Mouse (Mus musculus): Measurements from ENCODE around the gene Cdc26. TPM values are rescaled to one million over a fixed set of nuclear protein-coding genes. Genes with fewer than 3 reads are reported as not detected.

Gene Cdc26
- polyA plus RNA-seq, 1 experiment from 2014 or later: 176 TPM

DNA sequence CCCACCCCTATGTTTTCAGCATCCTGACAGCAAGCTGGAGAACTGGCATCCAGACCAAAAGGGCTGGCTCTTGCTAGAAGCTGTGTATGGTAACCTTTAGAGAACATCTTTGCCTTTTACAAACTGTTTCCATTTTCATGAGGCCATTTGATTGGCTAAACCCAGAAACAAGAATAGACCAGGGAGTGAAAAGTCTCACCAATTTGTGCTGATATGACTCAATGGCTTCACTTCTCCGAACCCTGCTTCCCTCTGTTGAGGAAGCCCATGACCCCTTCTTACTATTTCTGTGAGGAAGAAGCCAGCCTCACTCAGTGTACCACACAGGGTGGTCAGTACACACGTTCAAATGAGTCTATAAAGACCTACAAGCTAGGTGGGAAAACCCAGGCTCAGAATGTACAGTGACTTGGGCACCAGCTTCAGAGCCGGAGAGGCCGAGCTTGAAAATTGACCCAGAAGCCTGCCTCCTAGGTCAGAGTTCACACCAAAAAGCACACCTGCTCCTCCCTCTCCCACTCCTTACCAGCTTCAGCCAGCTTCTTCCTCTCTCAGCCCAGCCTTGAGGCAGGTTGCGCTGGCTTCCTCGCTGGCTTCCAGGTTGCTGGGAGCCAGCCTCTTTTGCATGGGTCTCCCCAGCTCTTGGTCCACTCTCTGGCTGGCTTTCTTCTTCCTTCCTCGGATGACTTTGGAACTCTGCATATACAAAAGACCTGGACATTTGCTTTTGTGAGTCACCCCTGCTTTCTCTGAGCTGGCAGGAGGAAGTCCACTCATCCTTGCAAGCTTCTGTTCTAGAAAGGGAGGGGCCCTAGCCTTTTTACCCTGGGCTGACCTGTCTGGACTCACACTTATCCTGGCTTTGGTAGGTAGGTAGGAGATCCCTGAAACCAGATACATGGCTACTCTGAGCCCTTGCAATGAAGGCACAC, 25.8 kb upstream of the Cdc26 start:
- H3K36me3 ChIP-seq (ENCODE audit: control insufficient read depth, insufficient read depth, low read length): no peaks in the 10 kb centered on the region
- WGBS: 78% methylated on average over 7 of the region's 7 CpGs
- no peak for ATAC-seq (ENCODE audit: low FRiP score)

DNA sequence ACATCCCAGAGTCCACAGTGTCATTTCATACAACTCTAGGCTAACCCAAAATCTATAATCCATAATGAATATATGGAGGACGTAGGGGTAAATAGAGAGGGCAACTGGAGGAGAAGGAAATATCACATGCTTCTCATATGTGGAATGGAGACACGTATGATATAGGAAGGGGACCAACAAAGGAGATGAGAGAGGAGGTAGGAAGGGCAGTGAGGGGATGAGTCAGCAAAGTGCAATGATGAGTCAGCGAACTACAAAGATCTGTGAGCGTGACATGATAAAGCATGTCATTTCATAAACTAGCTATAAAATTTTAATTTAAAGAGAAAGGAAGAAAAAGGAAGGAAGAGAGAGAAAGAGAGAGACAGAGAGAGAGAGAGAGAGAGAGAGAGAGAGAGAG, 23.1 kb upstream of the Cdc26 start:
- 86% methylated on average over 4 of the region's 4 CpGs for WGBS
- no peaks in the 10 kb centered on the region for H3K9me3 ChIP-seq (ENCODE audit: control insufficient read depth, low read length)
- H3K4me1 ChIP-seq (ENCODE audit: control insufficient read depth, insufficient read depth, low read length): no peaks in the 10 kb centered on the region
- H3K4me3 ChIP-seq (ENCODE audit: low read depth, low read length): no peak overlapping the region
- no peaks in the 10 kb centered on the region for H3K27me3 ChIP-seq (ENCODE audit: control insufficient read depth, insufficient read depth, low read length)
- DNase-seq (ENCODE audit: low spot score, missing footprints) (no peak), ATAC-seq (ENCODE audit: low FRiP score) (no peak)
- no peak overlapping the region for H3K4me2 ChIP-seq
- no peak overlapping the region for H3K9ac ChIP-seq (ENCODE audit: low read length)
- no peak overlapping the region for H3K27ac ChIP-seq (ENCODE audit: low read depth, low read length)
- no peaks in the 10 kb centered on the region for H3K36me3 ChIP-seq (ENCODE audit: control insufficient read depth, insufficient read depth, low read length)

More for the DNA sequence above, 25.8 kb upstream of the Cdc26 start:
- Histone ChIP-seq H3K4me2 (no peak overlapping the region), H3K27ac (ENCODE audit: low read depth, low read length) (no peak overlapping the region), H3K9me3 (ENCODE audit: control insufficient read depth, low read length) (no peaks in the 10 kb centered on the region), H3K9ac (ENCODE audit: low read length) (no peak overlapping the region), H3K4me1 (ENCODE audit: control insufficient read depth, insufficient read depth, low read length) (no peaks in the 10 kb centered on the region), H3K27me3 (ENCODE audit: control insufficient read depth, insufficient read depth, low read length) (no peaks in the 10 kb centered on the region), H3K4me3 (ENCODE audit: low read depth, low read length) (no peak overlapping the region)
- DNase-seq (ENCODE audit: low spot score, missing footprints): no peak

- H3K27me3 ChIP-seq (ENCODE audit: control insufficient read depth, insufficient read depth, low read length): no peaks in the 10 kb centered on the region
- no peak for ATAC-seq (ENCODE audit: low FRiP score)
- no peaks in the 10 kb centered on the region for H3K36me3 ChIP-seq (ENCODE audit: control insufficient read depth, insufficient read depth, low read length)
- no peaks in the 10 kb centered on the region for H3K9me3 ChIP-seq (ENCODE audit: control insufficient read depth, low read length)
- H3K27ac ChIP-seq (ENCODE audit: low read depth, low read length): no peak overlapping the region
- H3K4me3 ChIP-seq (ENCODE audit: low read depth, low read length): no peak overlapping the region
- H3K4me1 ChIP-seq (ENCODE audit: control insufficient read depth, insufficient read depth, low read length): no peaks in the 10 kb centered on the region
- no peak for DNase-seq (ENCODE audit: low spot score, missing footprints)
- H3K9ac ChIP-seq (ENCODE audit: low read length): no peak overlapping the region
- H3K4me2 ChIP-seq: no peak overlapping the region
Measured at GRCm38 (mm10) chr4:62430678-62431077, 22.2 kb upstream of the Cdc26 start.

DNA sequence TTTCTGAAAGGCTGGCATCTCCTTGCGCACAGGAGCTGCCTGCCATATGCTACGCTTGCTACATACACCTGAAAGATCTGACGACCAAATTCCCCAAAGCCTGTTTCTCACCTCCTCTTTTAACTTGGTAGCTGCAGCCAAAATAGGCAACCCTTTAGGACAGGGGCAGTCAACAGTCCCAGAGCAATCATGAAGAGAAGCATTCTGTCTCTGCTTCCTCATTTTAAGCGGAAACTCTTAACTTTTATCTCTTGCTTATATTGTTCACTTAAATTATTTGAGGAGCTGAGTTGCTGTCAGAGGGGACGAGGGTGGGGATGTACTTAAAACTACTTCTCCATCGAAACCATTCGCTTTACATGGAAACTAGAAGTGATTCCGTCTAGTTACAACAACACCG, 21.2 kb upstream of the Cdc26 start:
- H3K9ac ChIP-seq (ENCODE audit: low read length): no peak overlapping the region
- 91% methylated on average over 9 of the region's 9 CpGs for WGBS

GRCm38 (mm10) chr4:62427978-62428758, 19.7 kb upstream of the Cdc26 start:
- WGBS: 81% methylated on average over 17 of the region's 17 CpGs
- Histone ChIP-seq H3K4me3 (ENCODE audit: low read depth, low read length) (no peak overlapping the region), H3K27ac (ENCODE audit: low read depth, low read length) (no peak overlapping the region), H3K4me1 (ENCODE audit: control insufficient read depth, insufficient read depth, low read length) (no peaks in the 10 kb centered on the region), H3K9ac (ENCODE audit: low read length) (no peak overlapping the region), H3K36me3 (ENCODE audit: control insufficient read depth, insufficient read depth, low read length) (peaks cover 14% of the 10 kb centered on the region), H3K27me3 (ENCODE audit: control insufficient read depth, insufficient read depth, low read length) (no peaks in the 10 kb centered on the region), H3K9me3 (ENCODE audit: control insufficient read depth, low read length) (no peaks in the 10 kb centered on the region), H3K4me2 (no peak overlapping the region)
- no peak for DNase-seq (ENCODE audit: low spot score, missing footprints)
- ATAC-seq (ENCODE audit: low FRiP score): 0 out of 2 replicates have a peak, but pooled peaks have one; percentile 35

More for the DNA sequence above, 21.2 kb upstream of the Cdc26 start:
- H3K36me3 ChIP-seq (ENCODE audit: control insufficient read depth, insufficient read depth, low read length): peaks cover 5% of the 10 kb centered on the region; the same call in 1 of the 2 replicates
- no peak overlapping the region for H3K27ac ChIP-seq (ENCODE audit: low read depth, low read length)
- H3K27me3 ChIP-seq (ENCODE audit: control insufficient read depth, insufficient read depth, low read length): no peaks in the 10 kb centered on the region
- DNase-seq (ENCODE audit: low spot score, missing footprints) (no peak), ATAC-seq (ENCODE audit: low FRiP score) (no peak)
- no peaks in the 10 kb centered on the region for H3K9me3 ChIP-seq (ENCODE audit: control insufficient read depth, low read length)
- no peak overlapping the region for H3K4me2 ChIP-seq
- no peak overlapping the region for H3K4me3 ChIP-seq (ENCODE audit: low read depth, low read length)
- H3K4me1 ChIP-seq (ENCODE audit: control insufficient read depth, insufficient read depth, low read length): no peaks in the 10 kb centered on the region

- 96% methylated on average over 4 of the region's 4 CpGs for WGBS
- Histone ChIP-seq H3K9ac (ENCODE audit: low read length) (no peak overlapping the region), H3K4me3 (ENCODE audit: low read depth, low read length) (no peak overlapping the region), H3K27me3 (ENCODE audit: control insufficient read depth, insufficient read depth, low read length) (no peaks in the 10 kb centered on the region), H3K9me3 (ENCODE audit: control insufficient read depth, low read length) (no peaks in the 10 kb centered on the region), H3K36me3 (ENCODE audit: control insufficient read depth, insufficient read depth, low read length) (peaks cover 25% of the 10 kb centered on the region), H3K4me1 (ENCODE audit: control insufficient read depth, insufficient read depth, low read length) (no peaks in the 10 kb centered on the region), H3K27ac (ENCODE audit: low read depth, low read length) (no peak overlapping the region), H3K4me2 (no peak overlapping the region)
- ATAC-seq (ENCODE audit: low FRiP score): no peak
- DNase-seq (ENCODE audit: low spot score, missing footprints): no peak
Measured at GRCm38 (mm10) chr4:62425891-62426290, 17.4 kb upstream of the Cdc26 start.

GRCm38 (mm10) chr4:62419091-62419490, 10.6 kb upstream of the Cdc26 start:
- Histone ChIP-seq H3K4me2 (no peak overlapping the region), H3K27ac (ENCODE audit: low read depth, low read length) (no peak overlapping the region), H3K4me1 (ENCODE audit: control insufficient read depth, insufficient read depth, low read length) (no peaks in the 10 kb centered on the region), H3K36me3 (ENCODE audit: control insufficient read depth, insufficient read depth, low read length) (peaks cover 61% of the 10 kb centered on the region), H3K4me3 (ENCODE audit: low read depth, low read length) (no peak overlapping the region), H3K9ac (ENCODE audit: low read length) (no peak overlapping the region), H3K9me3 (ENCODE audit: control insufficient read depth, low read length) (no peaks in the 10 kb centered on the region), H3K27me3 (ENCODE audit: control insufficient read depth, insufficient read depth, low read length) (no peaks in the 10 kb centered on the region)
- DNase-seq (ENCODE audit: low spot score, missing footprints) (no peak), ATAC-seq (ENCODE audit: low FRiP score) (no peak)
- 97% methylated on average over 6 of the region's 6 CpGs for WGBS

GRCm38 (mm10) chr4:62418448-62418847, 10.0 kb upstream of the Cdc26 start:
- Histone ChIP-seq H3K4me3 (ENCODE audit: low read depth, low read length) (no peak overlapping the region), H3K9ac (ENCODE audit: low read length) (no peak overlapping the region), H3K4me2 (no peak overlapping the region), H3K27ac (ENCODE audit: low read depth, low read length) (no peak overlapping the region), H3K9me3 (ENCODE audit: control insufficient read depth, low read length) (no peaks in the 10 kb centered on the region), H3K4me1 (ENCODE audit: control insufficient read depth, insufficient read depth, low read length) (no peaks in the 10 kb centered on the region), H3K36me3 (ENCODE audit: control insufficient read depth, insufficient read depth, low read length) (peaks cover 54% of the 10 kb centered on the region), H3K27me3 (ENCODE audit: control insufficient read depth, insufficient read depth, low read length) (no peaks in the 10 kb centered on the region)
- no peak for ATAC-seq (ENCODE audit: low FRiP score)
- no peak for DNase-seq (ENCODE audit: low spot score, missing footprints)
- WGBS: 88% methylated on average over 8 of the region's 8 CpGs

GRCm38 (mm10) chr4:62411606-62412005, 3.2 kb upstream of the Cdc26 start:
- Histone ChIP-seq H3K27me3 (ENCODE audit: control insufficient read depth, insufficient read depth, low read length) (no peaks in the 10 kb centered on the region), H3K4me2 (no peak overlapping the region), H3K9me3 (ENCODE audit: control insufficient read depth, low read length) (no peaks in the 10 kb centered on the region), H3K36me3 (ENCODE audit: control insufficient read depth, insufficient read depth, low read length) (peaks cover 26% of the 10 kb centered on the region), H3K27ac (ENCODE audit: low read depth, low read length) (no peak overlapping the region), H3K4me3 (ENCODE audit: low read depth, low read length) (no peak overlapping the region), H3K4me1 (ENCODE audit: control insufficient read depth, insufficient read depth, low read length) (peaks cover 10% of the 10 kb centered on the region), H3K9ac (ENCODE audit: low read length) (no peak overlapping the region)
- DNase-seq (ENCODE audit: low spot score, missing footprints): no peak
- no peak for ATAC-seq (ENCODE audit: low FRiP score)
- 97% methylated on average over 10 of the region's 10 CpGs for WGBS

Measured in midbrain, embryonic 11.5 days (tissue).